Mouse (Mus musculus) limb, embryonic 14.5 days (tissue): ENCODE data around the gene Osbpl3. TPM values are rescaled to one million over a fixed set of nuclear protein-coding genes. Genes with fewer than 3 reads are reported as not detected.

ENCODE experiments used
- ATAC-seq: fragments of 200-750 bp; cut with Nextera tagmentation; 2 replicates; pipeline ENCODE4 v1.8.0; 2017; ENCODE audit warnings: low read depth, moderate number of reproducible peaks, moderate TSS enrichment; ENCODE audit not compliant: low FRiP score
- DNase-seq: peaks from one replicate; pipeline ENCODE4 v3.0.0-alpha.2; 2015; ENCODE audit warnings: low spot score
- H3K27ac ChIP-seq: fragments of 300-500 bp; sonication (generic); replicated peaks from 2 replicates; pipeline ENCODE4 v1.5.1; 2014; ENCODE audit warnings: low read depth, mild to moderate bottlenecking, low read length, moderate library complexity, mixed read lengths
- H3K27me3 ChIP-seq: fragments of 300-500 bp; sonication (generic); 2 replicates; pipeline ENCODE4 v1.6.1; 2014; ENCODE audit warnings: low read length, mixed read lengths; ENCODE audit not compliant: control insufficient read depth, insufficient read depth
- H3K36me3 ChIP-seq: fragments of 300-500 bp; sonication (generic); 2 replicates; pipeline ENCODE4 v1.6.1; 2014; ENCODE audit warnings: mild to moderate bottlenecking, low read length, moderate library complexity, mixed read lengths; ENCODE audit not compliant: control insufficient read depth, insufficient read depth
- H3K4me1 ChIP-seq: fragments of 300-500 bp; sonication (generic); 2 replicates; pipeline ENCODE4 v1.6.1; 2014; ENCODE audit warnings: antibody characterized with exemption, low read length, mixed read lengths; ENCODE audit not compliant: control insufficient read depth, insufficient read depth
- H3K4me2 ChIP-seq: fragments of 300-500 bp; sonication (generic); replicated peaks from 2 replicates; pipeline ENCODE4 v1.6.1; 2014; ENCODE audit warnings: low read depth, mild to moderate bottlenecking, low read length, moderate library complexity; ENCODE audit not compliant: severe bottlenecking
- H3K4me3 ChIP-seq: fragments of 300-500 bp; sonication (generic); replicated peaks from 2 replicates; pipeline ENCODE4 v1.5.1; 2014; ENCODE audit warnings: low read length
- H3K9ac ChIP-seq: fragments of 300-500 bp; sonication (generic); 2 replicates; pipeline ENCODE4 v1.6.1; 2014; ENCODE audit warnings: mild to moderate bottlenecking, low read depth, low read length, moderate library complexity; ENCODE audit not compliant: severe bottlenecking
- H3K9me3 ChIP-seq: fragments of 300-500 bp; sonication (generic); 2 replicates; pipeline ENCODE4 v1.6.1; 2016; ENCODE audit warnings: low read length; ENCODE audit not compliant: control insufficient read depth
- POLR2A ChIP-seq: fragments of 200-500 bp; IDR thresholded peaks from 2 replicates; pipeline ENCODE4 v1.8.0; 2012; ENCODE audit warnings: inconsistent platforms, mild to moderate bottlenecking, moderate library complexity, borderline replicate concordance; ENCODE audit not compliant: insufficient read depth, insufficient read length; ENCODE audit errors: extremely low read depth
- WGBS: fragments of 180-500 bp; shearing (Covaris S2); extraction: QIAGEN DNeasy Blood & Tissue Kit; methylation state at CpG from one replicate; pipeline ENCODE4 v1.1.7; 2014; 5-methylcytosine and 5-hydroxymethylcytosine counted together
- polyA plus RNA-seq, 2 experiments: library from polyadenylated mRNA; depleted of rRNA in 1 of 2; stranded (reverse) in 1 of 2; unstranded in 1 of 2; fragments of >200 nt; fragmentation: Nextera tagmentation in 1 of 2; extraction: Ambion mirVana in 1 of 2; gene quantifications; 2 replicates each; pipeline versions ENCODE4 v1.2.1 to v1.2.3; 2012 to 2014

Gene Osbpl3
- polyA plus RNA-seq, 2 experiments: 10.9 to 19.8 TPM

DNA sequence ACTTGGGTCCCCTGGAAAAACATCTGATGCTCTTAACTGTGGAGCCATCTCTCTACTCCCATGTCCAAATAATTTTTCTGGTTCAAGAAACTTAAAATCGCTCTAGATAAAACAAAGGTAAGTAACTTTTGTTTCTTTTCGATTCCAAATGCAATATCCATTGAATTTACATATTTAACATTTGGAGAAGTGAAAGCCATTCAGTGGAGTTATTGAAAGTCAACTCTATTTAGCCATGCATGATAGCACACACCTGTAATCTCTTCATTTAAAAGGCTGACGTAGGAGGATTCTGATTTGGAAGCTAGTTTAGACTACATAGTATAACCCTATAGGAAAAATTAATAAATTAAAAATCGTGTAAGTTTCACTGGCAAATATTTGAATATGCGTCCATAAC, 25.5 kb upstream of the Osbpl3 start:
- H3K9ac ChIP-seq: no peak overlapping the region
- no peaks in the 10 kb centered on the region for H3K36me3 ChIP-seq
- no peaks in the 10 kb centered on the region for H3K4me1 ChIP-seq
- ATAC-seq: no peak
- no peaks in the 10 kb centered on the region for H3K9me3 ChIP-seq
- H3K4me3 ChIP-seq: no peak overlapping the region
- H3K27ac ChIP-seq: no peak overlapping the region
- no peak overlapping the region for H3K4me2 ChIP-seq
- no peak for TF ChIP-seq POLR2A
- no peaks in the 10 kb centered on the region for H3K27me3 ChIP-seq
- 84% methylated on average over 5 of the region's 5 CpGs for WGBS
- no peak for DNase-seq

DNA sequence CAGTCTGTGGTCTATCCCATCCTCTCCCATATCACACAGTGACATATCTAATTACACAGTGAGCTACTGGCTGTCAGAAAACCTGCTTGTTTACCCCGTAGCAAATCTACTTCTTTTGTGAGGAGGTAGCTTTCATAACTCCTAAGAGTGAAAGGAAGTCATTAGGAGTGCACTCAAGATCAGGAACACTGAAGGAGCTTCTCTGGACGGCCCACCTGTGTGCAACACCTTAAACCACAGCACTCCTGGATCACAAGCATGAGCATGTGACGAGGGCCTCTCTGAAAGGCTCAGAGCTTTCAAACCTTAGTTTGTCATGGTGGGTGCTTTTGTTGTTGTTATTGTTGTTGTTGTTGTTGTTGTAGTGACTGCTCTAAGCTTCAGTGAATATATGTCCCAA, 10.4 kb upstream of the Osbpl3 start:
- WGBS: 77% methylated on average over 3 of the region's 3 CpGs
- no peak for ATAC-seq

GRCm38 (mm10) chr6:50464690-50465485, 8.9 kb upstream of the Osbpl3 start:
- DNase-seq: no peak
- Histone ChIP-seq H3K36me3 (no peaks in the 10 kb centered on the region), H3K27me3 (no peaks in the 10 kb centered on the region), H3K4me1 (no peaks in the 10 kb centered on the region), H3K27ac (no peak overlapping the region), H3K4me2 (no peak overlapping the region), H3K4me3 (no peak overlapping the region), H3K9ac (no peak overlapping the region), H3K9me3 (no peaks in the 10 kb centered on the region)
- no peak for TF ChIP-seq POLR2A
- ATAC-seq: no peak
- 86% methylated on average over 9 of the region's 9 CpGs for WGBS

More for the DNA sequence above, 10.4 kb upstream of the Osbpl3 start:
- no peaks in the 10 kb centered on the region for H3K9me3 ChIP-seq
- H3K27me3 ChIP-seq: no peaks in the 10 kb centered on the region
- H3K9ac ChIP-seq: no peak overlapping the region
- H3K4me1 ChIP-seq: no peaks in the 10 kb centered on the region
- no peak for TF ChIP-seq POLR2A
- no peak overlapping the region for H3K27ac ChIP-seq
- no peaks in the 10 kb centered on the region for H3K36me3 ChIP-seq
- H3K4me3 ChIP-seq: no peak overlapping the region
- H3K4me2 ChIP-seq: no peak overlapping the region
- no peak for DNase-seq

DNA sequence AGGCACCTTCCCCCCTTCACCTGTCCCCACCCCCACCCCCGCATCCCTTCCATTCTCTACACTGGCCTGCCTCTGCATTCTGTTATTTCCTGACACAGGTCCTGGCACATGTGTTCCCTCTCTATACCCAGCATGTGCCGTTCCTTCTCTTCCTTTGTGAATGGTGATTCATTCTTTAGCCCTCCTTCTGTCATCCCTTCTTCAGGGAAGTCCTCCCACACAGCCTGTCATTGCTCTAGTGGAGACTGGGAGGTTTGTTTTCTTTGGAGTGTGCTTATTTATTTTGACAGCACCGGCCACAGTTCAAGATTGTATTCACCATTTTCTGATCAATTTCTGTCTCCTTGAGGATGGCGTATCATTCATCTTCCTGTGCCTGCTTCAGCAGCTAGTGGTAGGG, 6.0 kb upstream of the Osbpl3 start:
- DNase-seq (no peak), ATAC-seq (no peak)
- no peak for TF ChIP-seq POLR2A
- 87% methylated on average over 4 of the region's 4 CpGs for WGBS
- Histone ChIP-seq H3K27me3 (no peaks in the 10 kb centered on the region), H3K27ac (no peak overlapping the region), H3K9ac (no peak overlapping the region), H3K9me3 (no peaks in the 10 kb centered on the region), H3K4me1 (no peaks in the 10 kb centered on the region), H3K36me3 (no peaks in the 10 kb centered on the region), H3K4me2 (no peak overlapping the region), H3K4me3 (no peak overlapping the region)

- Histone ChIP-seq H3K4me2 (no peak overlapping the region), H3K4me3 (no peak overlapping the region), H3K4me1 (0 out of 2 replicates have a peak, but pooled peaks cover under 1% of the 10 kb centered on the region), H3K9ac (no peak overlapping the region), H3K27me3 (no peaks in the 10 kb centered on the region), H3K9me3 (no peaks in the 10 kb centered on the region), H3K36me3 (no peaks in the 10 kb centered on the region), H3K27ac (no peak overlapping the region)
- ATAC-seq: no peak
- 83% methylated on average over 3 of the region's 3 CpGs for WGBS
- no peak for TF ChIP-seq POLR2A
- no peak for DNase-seq
Measured at GRCm38 (mm10) chr6:50461585-50461984, 5.6 kb upstream of the Osbpl3 start.
